Mouse (Mus musculus): ENCODE measurements around the gene Gm45234. TPM values are rescaled to one million over a fixed set of nuclear protein-coding genes. Genes with fewer than 3 reads are reported as not detected.
A peak's percentile ranks its signal among the peaks of the same experiment; 100 is the strongest.

Gene Gm45234
- polyA plus RNA-seq, 1 experiment from 2014 or later = not detected

DNA sequence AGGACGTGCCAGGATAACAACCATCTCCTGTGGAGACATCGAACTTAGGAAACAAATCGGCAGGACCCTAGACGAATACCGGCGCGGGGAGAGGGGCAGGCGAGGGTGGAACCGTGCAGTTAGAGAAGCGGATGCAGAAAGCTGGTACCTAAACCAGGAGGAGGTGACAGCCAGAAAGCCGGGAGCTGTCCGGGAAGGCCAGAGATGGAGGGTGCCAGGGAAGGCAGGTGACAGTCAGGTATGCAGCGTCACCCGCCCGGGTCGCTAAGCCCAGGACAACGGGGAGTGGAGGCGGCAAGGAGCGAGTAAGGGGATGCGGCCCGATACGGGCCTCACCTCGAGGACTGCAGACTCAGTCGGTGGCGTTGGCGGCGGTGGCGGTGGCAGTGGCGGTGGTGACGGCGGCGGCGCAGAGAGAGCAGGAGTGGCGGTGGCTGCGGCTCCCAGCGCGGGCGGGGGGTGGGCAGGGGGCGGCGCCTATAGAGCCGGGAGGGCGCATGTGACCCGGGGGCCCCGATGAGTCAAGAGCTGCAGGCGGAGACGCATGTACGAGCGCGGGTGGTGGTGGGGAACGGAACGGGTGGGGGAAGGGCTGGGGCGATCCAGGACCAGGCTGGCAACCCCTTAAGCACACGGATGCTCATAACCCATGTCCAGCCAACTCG, 13.4 kb upstream of the Gm45234 start, which contains the start of gene Eno2:
Gene Eno2, minus strand, starts transcription at position 573 of the 665 bp plus-strand sequence.
- peaks cover 24% of the 10 kb centered on the region for H3K4me1 ChIP-seq (replicated peaks; ENCODE audit: insufficient read depth, low read length)
- DNase-seq (ENCODE audit: low spot score) (peak; percentile 46), ATAC-seq (replicated peaks; ENCODE audit: low FRiP score, low read depth) (peak; percentile 74)
- peak within 1 kb of the TSS; percentile 91 for H3K4me2 ChIP-seq (ENCODE audit: low read length)
- H3K9ac ChIP-seq (ENCODE audit: low read depth, low read length) = peak within 1 kb of the TSS; percentile 67
- WGBS = under 1% methylated on average over 54 of the region's 54 CpGs
- TF ChIP-seq CTCF (IDR thresholded peaks at IDR 0.05; ENCODE audit: low read depth) = no peak
- no peaks in the 10 kb centered on the region for H3K36me3 ChIP-seq (ENCODE audit: insufficient read depth, low read length)
- peak within 1 kb of the TSS; percentile 25; the same call in 1 of the 2 replicates for H3K27ac ChIP-seq
- H3K9me3 ChIP-seq (replicated peaks; ENCODE audit: low read length) = no peaks in the 10 kb centered on the region
- H3K27me3 ChIP-seq (ENCODE audit: insufficient read depth, low read length) = no peaks in the 10 kb centered on the region
- H3K4me3 ChIP-seq (replicated peaks; ENCODE audit: low read depth, low read length) = peak within 1 kb of the TSS; percentile 56

DNA sequence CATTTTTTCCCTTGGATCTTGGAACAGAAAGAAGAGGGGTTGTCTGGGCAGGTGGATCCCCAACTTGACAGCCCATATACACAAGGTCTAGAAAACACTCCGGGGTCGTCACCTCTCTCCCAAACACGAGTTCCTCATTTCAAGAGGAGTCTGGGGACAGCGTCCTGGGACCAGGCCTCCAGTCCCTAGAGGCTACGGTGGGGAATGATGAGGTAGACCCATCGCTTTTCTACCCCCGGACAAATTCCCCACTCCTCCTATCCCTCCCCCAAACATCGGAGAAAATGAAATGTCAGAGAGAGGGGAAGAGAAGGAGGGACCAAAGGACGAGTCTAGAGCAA, 12.9 kb upstream of the Gm45234 start:
- Histone ChIP-seq H3K27me3 (ENCODE audit: insufficient read depth, low read length) (no peaks in the 10 kb centered on the region), H3K9ac (ENCODE audit: low read depth, low read length) (peak overlapping the region; percentile 67; the same call in 1 of the 2 replicates), H3K36me3 (ENCODE audit: insufficient read depth, low read length) (no peaks in the 10 kb centered on the region), H3K4me1 (replicated peaks; ENCODE audit: insufficient read depth, low read length) (peaks cover 24% of the 10 kb centered on the region), H3K9me3 (replicated peaks; ENCODE audit: low read length) (no peaks in the 10 kb centered on the region), H3K4me3 (replicated peaks; ENCODE audit: low read depth, low read length) (peak overlapping the region; percentile 56), H3K4me2 (ENCODE audit: low read length) (peak overlapping the region; percentile 91), H3K27ac (0 out of 2 replicates have a peak overlapping the region, but pooled peaks have one; percentile 25)
- ATAC-seq (replicated peaks; ENCODE audit: low FRiP score, low read depth) = no peak
- DNase-seq (ENCODE audit: low spot score) = no peak
- TF ChIP-seq CTCF (IDR thresholded peaks at IDR 0.05; ENCODE audit: low read depth) = no peak
- WGBS = 12% methylated on average over 9 of the region's 9 CpGs

DNA sequence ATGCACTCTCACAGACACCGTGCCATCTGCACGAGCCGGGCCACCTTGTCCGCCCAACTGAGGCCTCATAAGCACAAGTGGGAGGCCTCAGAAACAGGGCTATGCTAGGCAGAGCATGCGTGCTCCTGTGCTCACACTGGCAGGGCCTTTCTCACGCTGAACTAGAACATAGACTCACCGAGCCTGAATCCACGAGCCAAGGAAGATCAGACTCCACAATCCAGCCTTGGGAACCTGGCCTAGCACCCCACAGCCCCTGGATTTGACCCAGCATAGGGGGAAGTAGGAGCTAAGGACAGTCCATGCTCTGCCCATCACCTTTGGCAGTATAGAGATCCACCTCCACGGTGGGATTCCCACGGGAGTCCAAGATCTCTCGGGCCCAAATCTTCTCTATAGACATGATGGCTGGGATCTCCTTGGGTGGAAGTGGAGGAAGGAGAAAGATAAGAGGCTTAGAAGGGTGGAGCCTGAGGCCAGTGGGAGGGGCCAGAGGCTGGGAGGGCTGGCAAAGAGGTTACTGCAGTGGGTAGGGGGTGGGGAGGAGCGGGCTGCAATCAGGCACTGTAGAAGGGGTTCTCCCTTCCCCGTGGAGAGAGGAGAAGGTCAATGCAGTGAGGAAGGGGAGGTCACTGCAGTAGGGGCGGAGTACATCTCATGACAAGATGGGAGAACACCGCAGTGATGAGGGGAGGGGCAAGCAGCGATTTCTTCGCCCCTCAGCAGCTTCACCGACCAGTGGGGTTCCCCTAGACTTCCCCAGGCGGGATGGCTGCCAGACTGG, 12.3 kb upstream of the Gm45234 start:
- H3K9me3 ChIP-seq (replicated peaks; ENCODE audit: low read length) = no peaks in the 10 kb centered on the region
- H3K4me3 ChIP-seq (replicated peaks; ENCODE audit: low read depth, low read length) = peak overlapping the region; percentile 56
- peak overlapping the region; percentile 47; the same call in 1 of the 2 replicates for H3K27ac ChIP-seq
- ATAC-seq (replicated peaks; ENCODE audit: low FRiP score, low read depth) (0 out of 2 replicates have a peak, but pooled peaks have one; percentile 40), DNase-seq (ENCODE audit: low spot score) (no peak)
- H3K4me2 ChIP-seq (ENCODE audit: low read length) = peak overlapping the region; percentile 91
- H3K36me3 ChIP-seq (ENCODE audit: insufficient read depth, low read length) = no peaks in the 10 kb centered on the region
- no peaks in the 10 kb centered on the region for H3K27me3 ChIP-seq (ENCODE audit: insufficient read depth, low read length)
- TF ChIP-seq CTCF (IDR thresholded peaks at IDR 0.05; ENCODE audit: low read depth) = no peak
- H3K9ac ChIP-seq (ENCODE audit: low read depth, low read length) = 0 out of 2 replicates have a peak overlapping the region, but pooled peaks have one; percentile 67
- 31% methylated on average over 19 of the region's 19 CpGs for WGBS
- peaks cover 24% of the 10 kb centered on the region for H3K4me1 ChIP-seq (replicated peaks; ENCODE audit: insufficient read depth, low read length)

DNA sequence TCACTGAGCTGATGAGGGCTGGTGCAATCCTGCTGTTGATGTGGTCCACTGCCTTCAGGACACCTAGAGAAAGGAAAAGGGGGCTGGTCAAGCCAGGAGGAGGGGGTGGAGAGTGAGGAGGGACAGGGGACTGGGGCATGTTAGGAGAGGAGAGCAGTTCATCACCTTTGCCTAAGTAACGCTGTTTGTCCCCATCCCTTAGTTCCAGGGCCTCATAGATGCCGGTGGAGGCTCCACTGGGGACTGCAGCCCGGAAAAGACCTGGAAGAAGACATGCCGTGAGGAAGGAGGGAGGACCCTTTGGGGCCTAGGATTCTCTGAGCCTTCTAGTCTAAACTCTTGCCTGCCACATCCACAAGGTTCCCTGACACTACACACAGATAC, 11.7 kb upstream of the Gm45234 start:
- Histone ChIP-seq H3K27ac (peak overlapping the region; percentile 47; the same call in 1 of the 2 replicates), H3K4me3 (replicated peaks; ENCODE audit: low read depth, low read length) (0 out of 2 replicates have a peak overlapping the region, but pooled peaks have one; percentile 56), H3K4me1 (replicated peaks; ENCODE audit: insufficient read depth, low read length) (peaks cover 24% of the 10 kb centered on the region), H3K4me2 (ENCODE audit: low read length) (peak overlapping the region; percentile 91; the same call in 1 of the 2 replicates), H3K9me3 (replicated peaks; ENCODE audit: low read length) (no peaks in the 10 kb centered on the region), H3K27me3 (ENCODE audit: insufficient read depth, low read length) (no peaks in the 10 kb centered on the region), H3K9ac (ENCODE audit: low read depth, low read length) (no peak overlapping the region), H3K36me3 (ENCODE audit: insufficient read depth, low read length) (no peaks in the 10 kb centered on the region)
- TF ChIP-seq CTCF (IDR thresholded peaks at IDR 0.05; ENCODE audit: low read depth) = no peak
- ATAC-seq (replicated peaks; ENCODE audit: low FRiP score, low read depth) (no peak), DNase-seq (ENCODE audit: low spot score) (no peak)
- WGBS = 22% methylated on average over 4 of the region's 4 CpGs

DNA sequence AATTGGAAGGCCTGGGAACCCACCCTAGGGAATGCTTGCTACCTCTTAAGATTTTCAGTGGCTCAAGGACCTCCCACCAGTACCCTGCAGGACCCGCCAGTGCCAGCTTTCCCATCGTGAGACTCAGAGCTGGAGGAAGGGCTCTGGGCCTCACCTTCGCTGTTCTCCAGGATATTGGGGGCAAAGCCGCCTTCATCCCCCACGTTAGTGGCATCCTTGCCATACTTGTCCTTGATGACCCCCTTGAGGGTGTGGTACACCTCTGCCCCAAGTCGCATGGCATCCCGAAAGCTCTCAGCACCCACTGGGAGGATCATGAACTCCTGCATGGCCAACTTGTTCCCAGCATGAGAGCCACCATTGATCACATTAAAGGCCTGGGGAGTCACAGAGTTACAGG, 10.1 kb upstream of the Gm45234 start:
- TF ChIP-seq CTCF (IDR thresholded peaks at IDR 0.05; ENCODE audit: low read depth) = no peak
- Histone ChIP-seq H3K4me3 (replicated peaks; ENCODE audit: low read depth, low read length) (no peak overlapping the region), H3K36me3 (ENCODE audit: insufficient read depth, low read length) (no peaks in the 10 kb centered on the region), H3K9me3 (replicated peaks; ENCODE audit: low read length) (no peaks in the 10 kb centered on the region), H3K4me1 (replicated peaks; ENCODE audit: insufficient read depth, low read length) (peaks cover 24% of the 10 kb centered on the region), H3K4me2 (ENCODE audit: low read length) (no peak overlapping the region), H3K27ac (no peak overlapping the region), H3K9ac (ENCODE audit: low read depth, low read length) (no peak overlapping the region), H3K27me3 (ENCODE audit: insufficient read depth, low read length) (no peaks in the 10 kb centered on the region)
- ATAC-seq (replicated peaks; ENCODE audit: low FRiP score, low read depth) (no peak), DNase-seq (ENCODE audit: low spot score) (no peak)
- WGBS = 90% methylated on average over 7 of the region's 7 CpGs

DNA sequence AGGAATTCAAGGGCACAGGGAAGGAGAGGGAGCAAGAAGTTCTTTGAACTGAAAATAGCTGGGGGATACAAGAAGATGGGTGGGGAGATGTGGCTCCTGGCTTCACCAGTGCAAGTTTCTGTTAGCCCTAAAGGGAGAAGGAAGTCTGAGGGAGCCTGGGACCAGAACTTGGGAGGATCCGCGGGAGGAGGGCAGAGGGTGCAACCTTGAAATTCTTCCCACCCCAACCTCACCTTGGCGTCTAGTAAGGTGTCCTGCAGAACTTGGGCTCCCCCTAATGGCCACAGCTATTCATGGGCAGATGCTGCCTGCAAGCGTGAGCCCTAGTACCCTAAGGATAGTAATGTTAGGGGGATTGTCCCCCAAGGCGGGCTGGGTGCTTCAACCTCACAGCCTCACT, 3.4 kb upstream of the Gm45234 start:
- peak overlapping the region; percentile 98 for H3K27ac ChIP-seq
- no peaks in the 10 kb centered on the region for H3K9me3 ChIP-seq (replicated peaks; ENCODE audit: low read length)
- ATAC-seq (replicated peaks; ENCODE audit: low FRiP score, low read depth) (peak; percentile 34), DNase-seq (ENCODE audit: low spot score) (peak; percentile 93)
- H3K27me3 ChIP-seq (ENCODE audit: insufficient read depth, low read length) = no peaks in the 10 kb centered on the region
- H3K9ac ChIP-seq (ENCODE audit: low read depth, low read length) = peak overlapping the region; percentile 99
- H3K4me3 ChIP-seq (replicated peaks; ENCODE audit: low read depth, low read length) = no peak overlapping the region
- H3K4me2 ChIP-seq (ENCODE audit: low read length) = peak overlapping the region; percentile 41; the same call in 1 of the 2 replicates
- no peaks in the 10 kb centered on the region for H3K36me3 ChIP-seq (ENCODE audit: insufficient read depth, low read length)
- TF ChIP-seq CTCF (IDR thresholded peaks at IDR 0.05; ENCODE audit: low read depth) = peak; percentile 97
- peaks cover 21% of the 10 kb centered on the region for H3K4me1 ChIP-seq (replicated peaks; ENCODE audit: insufficient read depth, low read length)
- 4% methylated on average over 5 of the region's 5 CpGs for WGBS
